Mouse (Mus musculus): ENCODE measurements around the gene Cryl1. TPM values are rescaled to one million over a fixed set of nuclear protein-coding genes. Genes with fewer than 3 reads are reported as not detected.

The Cryl1 gene
- polyA plus RNA-seq, 2 experiments = 6.0 to 7.4 TPM

DNA sequence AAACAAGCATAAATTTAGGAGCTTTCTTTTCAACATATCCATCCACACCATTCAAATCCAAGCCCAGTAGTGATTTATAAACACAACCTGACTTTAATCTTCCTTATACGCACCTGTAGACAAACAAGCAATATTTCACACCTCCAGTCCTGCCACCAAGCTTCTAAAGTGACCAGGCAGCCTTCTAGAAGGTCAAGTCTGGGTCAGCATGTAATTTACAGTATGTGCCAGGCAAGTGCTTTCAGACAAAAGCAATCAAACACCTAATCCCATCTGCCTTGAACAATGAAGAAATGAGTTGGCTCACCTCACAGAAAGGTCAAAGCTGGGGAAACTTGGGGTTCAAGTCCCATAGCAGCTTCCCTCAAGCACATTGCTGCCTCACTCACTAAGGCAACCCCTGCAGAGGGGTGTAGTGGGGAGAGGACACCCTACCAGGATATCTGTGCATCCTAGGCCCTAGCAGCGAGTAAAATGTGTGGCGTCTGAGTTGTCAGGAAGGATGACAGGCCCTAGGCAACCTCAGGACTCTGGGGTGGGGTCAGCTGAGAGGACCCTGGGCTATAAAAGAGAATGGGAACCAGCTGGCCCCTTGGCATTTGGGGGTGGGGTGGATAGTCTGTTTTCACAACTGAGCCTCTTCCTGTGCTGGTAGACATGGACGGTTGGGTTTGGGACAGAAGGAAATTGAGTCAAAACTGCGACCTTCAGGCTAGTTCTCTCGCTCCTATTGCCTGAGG, 55.8 kb downstream of the Cryl1 start:
- Histone ChIP-seq H3K4me3 (ENCODE audit: insufficient read depth in 1 of 2, low read depth in 2 of 2, low read length in 2 of 2) (no peak overlapping the region), H3K27me3 (ENCODE audit: control insufficient read depth, insufficient read depth, low read length) (no peaks in the 10 kb centered on the region), H3K4me2 (ENCODE audit: low read depth) (no peak overlapping the region), H3K4me1 (replicated peaks; ENCODE audit: control insufficient read depth in 2 of 2, insufficient read depth in 2 of 2, low read length in 1 of 2) (peaks cover 3 to 10% of the 10 kb centered on the region in 2 experiments; a peak in 3 of 4 replicates), H3K9ac (replicated peaks) (no peak overlapping the region), H3K9me3 (ENCODE audit: control insufficient read depth, low read length) (no peaks in the 10 kb centered on the region), H3K36me3 (replicated peaks; ENCODE audit: control insufficient read depth, insufficient read depth, low read depth) (no peaks in the 10 kb centered on the region), H3K27ac (no peak overlapping the region)
- WGBS (ENCODE audit: insufficient replicate concordance) = 56% methylated on average over 6 of the region's 6 CpGs
- no peak for TF ChIP-seq EP300 (IDR thresholded peaks at IDR 0.05; ENCODE audit: low read depth)
- no peak for TF ChIP-seq CTCF (IDR thresholded peaks at IDR 0.05; ENCODE audit: low read depth)
- DNase-seq (ENCODE audit: low read depth in 3 of 3, low spot score in 3 of 3) (no peak), ATAC-seq (ENCODE audit: insufficient read depth) (no peak)

DNA sequence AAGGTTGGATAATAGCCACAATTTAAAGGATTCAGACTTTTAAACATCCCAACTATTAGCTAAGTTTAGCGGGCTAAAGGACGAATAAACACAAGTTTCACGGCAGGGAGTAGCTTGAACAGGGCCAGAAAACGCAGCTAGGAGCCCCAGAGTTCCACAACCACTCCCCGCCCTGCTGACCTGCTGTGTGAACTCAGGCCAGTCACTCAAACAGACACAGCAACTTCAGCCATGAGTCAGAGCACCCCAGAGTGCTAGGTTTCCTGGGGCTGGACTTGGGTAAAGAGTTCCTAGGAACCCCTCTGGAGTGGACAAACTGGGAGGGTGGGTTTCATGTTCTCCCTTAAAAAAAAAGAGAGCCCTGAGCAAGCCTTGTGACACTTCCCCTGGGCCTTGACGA, 59.7 kb downstream of the Cryl1 start:
- H3K4me1 ChIP-seq (replicated peaks; ENCODE audit: control insufficient read depth in 2 of 2, insufficient read depth in 2 of 2, low read length in 1 of 2) = peaks cover 0 to 5% of the 10 kb centered on the region in 2 experiments; a peak in 1 of 4 replicates
- no peak overlapping the region for H3K4me3 ChIP-seq (ENCODE audit: insufficient read depth in 1 of 2, low read depth in 2 of 2, low read length in 2 of 2)
- no peaks in the 10 kb centered on the region for H3K36me3 ChIP-seq (replicated peaks; ENCODE audit: control insufficient read depth, insufficient read depth, low read depth)
- H3K9me3 ChIP-seq (ENCODE audit: control insufficient read depth, low read length) = no peaks in the 10 kb centered on the region
- WGBS (ENCODE audit: insufficient replicate concordance) = 61% methylated on average over 6 of the region's 6 CpGs
- DNase-seq (ENCODE audit: low read depth in 3 of 3, low spot score in 3 of 3) (no peak), ATAC-seq (ENCODE audit: insufficient read depth) (no peak)
- TF ChIP-seq CTCF (IDR thresholded peaks at IDR 0.05; ENCODE audit: low read depth) (no peak), EP300 (IDR thresholded peaks at IDR 0.05; ENCODE audit: low read depth) (no peak)
- no peaks in the 10 kb centered on the region for H3K27me3 ChIP-seq (ENCODE audit: control insufficient read depth, insufficient read depth, low read length)
- no peak overlapping the region for H3K4me2 ChIP-seq (ENCODE audit: low read depth)
- H3K9ac ChIP-seq (replicated peaks) = no peak overlapping the region
- no peak overlapping the region for H3K27ac ChIP-seq

DNA sequence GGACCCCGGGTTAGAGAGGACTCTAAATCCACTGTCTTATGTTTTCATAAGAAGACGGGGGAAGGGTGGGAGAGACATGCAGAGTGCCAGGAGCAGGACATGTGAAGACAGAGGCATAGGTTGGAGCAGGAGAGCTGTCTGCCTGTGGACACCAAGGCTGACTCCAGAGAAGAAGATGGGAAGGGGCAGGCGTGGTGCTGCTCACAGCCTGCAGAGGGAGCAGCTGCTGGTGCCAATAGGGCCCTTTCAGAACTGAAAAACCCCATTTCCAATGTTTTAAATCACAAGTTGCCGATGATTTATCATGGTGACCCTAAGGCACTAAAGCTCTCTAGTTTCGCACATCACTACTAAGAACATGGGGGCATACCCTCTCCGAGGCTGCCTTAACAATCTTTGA, 63.5 kb downstream of the Cryl1 start:
- TF ChIP-seq EP300 (IDR thresholded peaks at IDR 0.05; ENCODE audit: low read depth) (no peak), CTCF (IDR thresholded peaks at IDR 0.05; ENCODE audit: low read depth) (peak; percentile 62)
- ATAC-seq (ENCODE audit: insufficient read depth) (no peak), DNase-seq (ENCODE audit: low read depth in 3 of 3, low spot score in 3 of 3) (no peak)
- no peak overlapping the region for H3K4me3 ChIP-seq (ENCODE audit: insufficient read depth in 1 of 2, low read depth in 2 of 2, low read length in 2 of 2)
- no peaks in the 10 kb centered on the region for H3K27me3 ChIP-seq (ENCODE audit: control insufficient read depth, insufficient read depth, low read length)
- H3K9me3 ChIP-seq (ENCODE audit: control insufficient read depth, low read length) = no peaks in the 10 kb centered on the region
- no peaks in the 10 kb centered on the region for H3K4me1 ChIP-seq (replicated peaks; ENCODE audit: control insufficient read depth in 2 of 2, insufficient read depth in 2 of 2, low read length in 1 of 2)
- 56% methylated on average over 6 of the region's 6 CpGs for WGBS (ENCODE audit: insufficient replicate concordance)
- no peaks in the 10 kb centered on the region for H3K36me3 ChIP-seq (replicated peaks; ENCODE audit: control insufficient read depth, insufficient read depth, low read depth)
- H3K4me2 ChIP-seq (ENCODE audit: low read depth) = no peak overlapping the region
- H3K9ac ChIP-seq (replicated peaks) = no peak overlapping the region
- no peak overlapping the region for H3K27ac ChIP-seq

DNA sequence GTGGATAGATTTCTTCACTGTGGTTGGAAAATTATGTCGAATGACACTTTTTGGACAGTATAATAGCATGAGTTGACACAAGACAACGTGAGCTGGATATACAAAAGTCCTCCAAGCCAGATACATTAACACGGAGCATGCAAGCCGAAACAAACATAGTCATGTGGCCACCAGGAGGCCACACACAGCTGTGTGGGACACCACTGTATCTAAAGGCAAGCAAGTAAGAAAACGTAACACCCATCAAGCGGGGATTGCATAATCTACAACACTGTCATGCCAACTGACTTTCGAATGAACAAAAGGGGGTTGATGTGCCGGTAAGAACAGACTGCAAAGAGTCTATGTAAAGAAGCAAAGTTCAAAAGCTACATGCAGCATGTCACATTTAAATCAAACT, 65.8 kb downstream of the Cryl1 start:
- TF ChIP-seq EP300 (IDR thresholded peaks at IDR 0.05; ENCODE audit: low read depth) (no peak), CTCF (IDR thresholded peaks at IDR 0.05; ENCODE audit: low read depth) (0 out of 2 replicates have a peak, but pooled peaks have one; percentile 8)
- 63% methylated on average over 8 of the region's 8 CpGs for WGBS (ENCODE audit: insufficient replicate concordance)
- no peak overlapping the region for H3K4me3 ChIP-seq (ENCODE audit: insufficient read depth in 1 of 2, low read depth in 2 of 2, low read length in 2 of 2)
- H3K4me2 ChIP-seq (ENCODE audit: low read depth) = no peak overlapping the region
- H3K4me1 ChIP-seq (replicated peaks; ENCODE audit: control insufficient read depth in 2 of 2, insufficient read depth in 2 of 2, low read length in 1 of 2) = no peaks in the 10 kb centered on the region
- no peaks in the 10 kb centered on the region for H3K9me3 ChIP-seq (ENCODE audit: control insufficient read depth, low read length)
- H3K27ac ChIP-seq = no peak overlapping the region
- no peak overlapping the region for H3K9ac ChIP-seq (replicated peaks)
- ATAC-seq (ENCODE audit: insufficient read depth) = no peak
- H3K27me3 ChIP-seq (ENCODE audit: control insufficient read depth, insufficient read depth, low read length) = no peaks in the 10 kb centered on the region
- no peak for DNase-seq (ENCODE audit: low read depth in 3 of 3, low spot score in 3 of 3)
- no peaks in the 10 kb centered on the region for H3K36me3 ChIP-seq (replicated peaks; ENCODE audit: control insufficient read depth, insufficient read depth, low read depth)

DNA sequence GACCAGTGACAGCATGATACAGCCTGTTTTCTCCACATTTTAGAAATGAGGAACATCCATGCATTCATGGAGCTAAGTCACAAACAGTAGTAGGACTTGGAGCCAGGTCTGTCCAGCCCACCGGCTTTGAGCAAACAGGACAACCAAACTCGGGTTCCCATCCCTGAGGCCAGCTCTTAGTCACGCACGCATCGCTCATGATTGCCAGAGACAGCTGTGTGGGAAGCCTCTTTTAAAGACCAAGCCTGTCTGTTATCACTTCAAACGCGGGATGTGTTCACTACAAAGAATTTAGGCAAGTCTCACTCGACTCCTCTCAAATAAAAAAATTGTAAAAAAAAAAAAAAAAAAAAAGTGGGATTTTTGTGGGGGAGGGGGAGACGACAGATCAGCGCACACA, 67.2 kb downstream of the Cryl1 start:
- DNase-seq (ENCODE audit: low read depth in 3 of 3, low spot score in 3 of 3) = no peak
- no peak overlapping the region for H3K9ac ChIP-seq (replicated peaks)
- TF ChIP-seq EP300 (IDR thresholded peaks at IDR 0.05; ENCODE audit: low read depth) (no peak), CTCF (IDR thresholded peaks at IDR 0.05; ENCODE audit: low read depth) (no peak)
- H3K27ac ChIP-seq = no peak overlapping the region
- H3K9me3 ChIP-seq (ENCODE audit: control insufficient read depth, low read length) = no peaks in the 10 kb centered on the region
- H3K4me3 ChIP-seq (ENCODE audit: insufficient read depth in 1 of 2, low read depth in 2 of 2, low read length in 2 of 2) = no peak overlapping the region
- WGBS (ENCODE audit: insufficient replicate concordance) = 71% methylated on average over 10 of the region's 10 CpGs
- H3K27me3 ChIP-seq (ENCODE audit: control insufficient read depth, insufficient read depth, low read length) = no peaks in the 10 kb centered on the region
- no peak for ATAC-seq (ENCODE audit: insufficient read depth)
- H3K4me2 ChIP-seq (ENCODE audit: low read depth) = no peak overlapping the region
- H3K4me1 ChIP-seq (replicated peaks; ENCODE audit: control insufficient read depth in 2 of 2, insufficient read depth in 2 of 2, low read length in 1 of 2) = no peaks in the 10 kb centered on the region
- no peaks in the 10 kb centered on the region for H3K36me3 ChIP-seq (replicated peaks; ENCODE audit: control insufficient read depth, insufficient read depth, low read depth)
